Mouse (Mus musculus): ENCODE results near the gene Hdac4.
A peak's percentile ranks its signal among the peaks of the same experiment; 100 is the strongest.

The Hdac4 gene

GRCm38 (mm10) chr1:92100371-92100891, 95.1 kb downstream of the Hdac4 start:
- peak; percentile 39 to 51 for DNase-seq (ENCODE audit: low spot score in 2 of 2)

DNA sequence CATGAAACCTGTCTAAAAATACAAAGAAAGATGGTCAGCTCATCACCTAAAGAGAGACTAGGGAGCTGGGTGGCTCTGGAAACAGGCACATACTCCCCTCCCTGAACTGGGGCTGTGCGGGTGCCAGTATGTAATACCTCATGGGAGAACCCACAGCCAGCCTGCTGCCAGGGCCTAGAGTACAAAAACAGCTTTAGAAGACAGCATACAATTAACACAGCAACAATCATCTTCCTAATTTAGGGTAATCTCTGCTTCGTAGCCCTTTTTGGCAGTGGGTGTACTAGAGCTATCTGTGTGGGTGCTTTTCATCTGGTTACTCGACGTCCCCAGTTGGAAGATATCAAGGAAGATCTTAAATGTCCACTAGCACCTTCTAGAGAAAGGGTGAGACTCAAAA, 95.5 kb downstream of the Hdac4 start:
- DNase-seq (ENCODE audit: low spot score in 2 of 2) = peak; percentile 56 to 69

GRCm38 (mm10) chr1:92099502-92099901, 96.0 kb downstream of the Hdac4 start:
- no peak for DNase-seq (ENCODE audit: low spot score in 2 of 2)

- no peak for DNase-seq (ENCODE audit: low spot score in 2 of 2)
Measured at GRCm38 (mm10) chr1:92098456-92098855, 97.0 kb downstream of the Hdac4 start.

GRCm38 (mm10) chr1:92096991-92097525, 98.4 kb downstream of the Hdac4 start:
- DNase-seq (ENCODE audit: low spot score in 2 of 2) = no peak

DNA sequence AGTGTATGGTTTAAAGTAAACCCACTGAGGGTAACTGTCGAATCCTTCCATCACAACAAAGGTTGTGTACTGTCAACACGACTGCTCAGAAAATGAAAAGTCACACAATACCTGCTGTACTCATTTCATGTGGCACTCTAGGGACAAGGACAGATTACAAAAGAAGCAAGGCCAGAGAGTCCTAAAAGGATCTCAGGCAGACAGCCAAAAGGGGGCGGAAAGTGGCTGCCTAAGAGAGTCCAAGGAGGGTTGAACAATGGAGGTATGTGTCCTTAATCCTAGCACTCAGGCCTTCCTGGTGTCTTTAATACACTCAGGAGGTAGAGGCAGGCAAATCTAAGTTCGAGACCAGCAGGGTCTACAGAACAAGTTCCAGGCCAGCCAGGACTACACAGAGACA, 103.2 kb downstream of the Hdac4 start:
- DNase-seq (ENCODE audit: low spot score in 2 of 2) = no peak

GRCm38 (mm10) chr1:92087821-92088220, 107.7 kb downstream of the Hdac4 start:
- no peak for DNase-seq (ENCODE audit: low spot score in 2 of 2)

DNA sequence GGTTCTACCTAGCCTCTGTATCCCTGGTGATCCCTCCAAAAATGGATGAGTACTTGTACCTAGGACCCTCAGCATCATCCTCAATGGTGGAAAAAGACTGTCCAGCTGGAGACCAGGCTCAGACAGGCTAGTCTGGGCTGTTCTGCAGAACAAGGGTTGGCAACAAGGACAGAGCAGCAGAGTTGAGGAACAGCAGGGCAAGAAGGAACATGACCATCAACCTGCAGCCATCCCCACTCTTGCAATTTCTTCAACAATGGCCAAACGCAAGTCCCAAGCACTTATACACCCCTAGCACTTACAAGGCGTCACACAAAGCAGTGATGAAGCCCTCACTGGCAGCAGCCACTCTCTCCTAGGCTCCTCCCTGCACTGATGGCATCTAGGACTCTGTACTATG, 108.2 kb downstream of the Hdac4 start:
- DNase-seq (ENCODE audit: low spot score in 2 of 2) = no peak

DNA sequence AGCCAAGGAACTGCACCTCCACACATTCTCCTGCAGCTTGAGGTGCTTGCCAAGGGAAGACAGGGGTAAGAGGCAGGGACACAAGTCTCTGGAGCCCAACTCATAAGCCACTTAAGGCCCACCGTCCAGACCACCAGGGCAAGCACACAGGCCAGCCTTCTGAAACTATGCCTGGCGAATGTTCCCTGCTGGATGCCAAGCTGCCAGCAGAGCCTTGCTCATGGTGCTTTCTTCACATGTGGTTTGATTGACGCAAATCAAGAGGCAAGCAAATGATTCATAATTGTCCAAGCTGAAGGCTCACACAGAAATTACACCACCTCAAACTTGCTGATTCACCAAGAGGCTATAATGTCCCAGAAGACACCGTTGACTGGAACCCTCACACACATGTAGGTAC, 108.7 kb downstream of the Hdac4 start:
- no peak for DNase-seq (ENCODE audit: low spot score in 2 of 2)

DNA sequence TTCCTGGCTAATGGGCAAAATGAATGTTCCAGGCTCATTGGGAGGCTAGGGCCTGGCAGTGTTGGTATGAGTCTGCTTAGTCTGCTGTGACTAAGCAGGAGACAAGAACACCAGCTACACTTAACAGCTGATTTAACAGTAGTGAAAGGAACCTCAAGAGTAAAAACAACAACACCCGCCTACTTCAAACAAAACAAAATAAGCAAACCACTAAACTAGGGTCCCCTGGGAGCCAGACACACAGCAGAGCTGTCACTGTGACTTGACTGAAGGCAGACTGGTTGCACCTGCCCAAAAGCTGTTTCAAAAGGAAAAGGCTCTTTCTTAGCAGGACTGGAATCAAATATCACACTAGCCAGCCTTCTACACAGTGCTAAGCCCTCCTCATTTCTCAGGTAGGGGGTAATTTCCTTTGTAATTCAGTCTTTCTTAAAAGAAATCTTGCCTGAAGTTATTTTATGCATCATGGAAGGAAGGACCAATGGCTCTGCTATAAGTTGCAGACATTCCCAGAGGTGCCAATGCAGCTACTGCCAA, 109.2 kb downstream of the Hdac4 start:
- no peak for DNase-seq (ENCODE audit: low spot score in 2 of 2)

DNA sequence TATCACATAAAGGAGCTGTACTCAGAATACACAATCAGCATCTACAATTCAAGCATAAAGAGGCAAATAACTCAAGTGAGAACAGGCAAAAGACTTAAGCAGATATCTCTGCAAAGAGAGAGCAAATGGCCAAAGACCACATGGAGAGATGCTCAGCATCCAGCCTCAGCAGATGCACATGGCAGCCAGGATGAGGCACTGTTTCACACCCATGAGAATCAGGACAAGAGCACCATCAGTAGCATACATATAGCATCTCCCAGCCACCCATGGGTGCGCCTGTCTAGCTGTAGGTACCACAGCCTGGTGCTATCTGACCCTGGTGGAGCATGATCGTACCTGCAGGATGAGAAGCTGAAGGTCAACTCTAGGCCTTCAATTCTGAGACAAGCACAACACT, 110.8 kb downstream of the Hdac4 start:
- no peak for DNase-seq (ENCODE audit: low spot score in 2 of 2)

DNA sequence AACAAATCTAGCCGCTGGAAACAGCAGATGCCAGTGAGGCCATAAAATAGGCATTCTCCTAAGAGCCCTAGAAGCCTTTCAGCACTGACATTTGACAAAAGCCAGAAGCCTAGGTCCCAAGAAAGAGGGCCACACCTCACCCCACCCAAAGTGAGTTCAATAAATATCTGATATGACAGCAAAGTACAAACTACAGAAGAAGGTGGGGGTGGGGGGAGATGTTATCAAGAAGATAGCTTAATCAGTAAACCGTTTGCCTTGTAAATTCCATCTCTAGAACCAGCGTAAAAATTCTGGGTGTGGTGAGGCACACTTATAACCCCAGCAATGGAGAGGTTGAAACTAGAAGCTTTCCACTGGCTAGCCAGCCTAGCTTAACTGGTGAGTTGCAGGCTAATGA, 111.5 kb downstream of the Hdac4 start:
- no peak for DNase-seq (ENCODE audit: low spot score in 2 of 2)

GRCm38 (mm10) chr1:92082837-92083541, 112.5 kb downstream of the Hdac4 start:
- no peak for DNase-seq (ENCODE audit: low spot score in 2 of 2)

GRCm38 (mm10) chr1:92082156-92082836, 113.2 kb downstream of the Hdac4 start:
- DNase-seq (ENCODE audit: low spot score in 2 of 2) = no peak

DNA sequence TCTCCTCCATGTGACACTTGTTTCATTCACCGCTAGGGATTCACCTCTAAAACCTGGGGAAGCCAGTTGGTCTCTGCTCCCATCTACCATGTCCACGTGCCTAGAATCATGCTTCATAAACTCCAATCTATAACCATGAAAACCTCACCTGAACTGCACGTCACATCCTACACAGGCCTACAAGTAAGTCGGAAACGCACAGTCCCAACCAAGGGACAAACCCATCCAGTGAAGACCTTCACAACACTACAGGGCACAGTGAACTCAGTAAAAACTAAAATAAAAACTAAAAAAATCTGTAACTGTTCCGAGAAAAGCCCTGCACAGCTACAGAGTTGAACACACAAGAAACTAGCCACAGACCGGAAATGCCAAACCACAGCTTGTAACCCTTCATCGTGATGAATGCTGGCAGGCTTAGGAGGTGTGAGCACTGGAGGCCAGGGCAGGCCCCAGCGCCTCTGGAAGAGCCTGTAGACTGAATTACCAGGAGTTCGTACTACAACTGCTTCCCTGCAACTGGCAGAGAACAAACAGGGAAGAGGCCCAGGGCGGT, 115.4 kb downstream of the Hdac4 start:
- no peak for DNase-seq (ENCODE audit: low spot score in 2 of 2)

DNA sequence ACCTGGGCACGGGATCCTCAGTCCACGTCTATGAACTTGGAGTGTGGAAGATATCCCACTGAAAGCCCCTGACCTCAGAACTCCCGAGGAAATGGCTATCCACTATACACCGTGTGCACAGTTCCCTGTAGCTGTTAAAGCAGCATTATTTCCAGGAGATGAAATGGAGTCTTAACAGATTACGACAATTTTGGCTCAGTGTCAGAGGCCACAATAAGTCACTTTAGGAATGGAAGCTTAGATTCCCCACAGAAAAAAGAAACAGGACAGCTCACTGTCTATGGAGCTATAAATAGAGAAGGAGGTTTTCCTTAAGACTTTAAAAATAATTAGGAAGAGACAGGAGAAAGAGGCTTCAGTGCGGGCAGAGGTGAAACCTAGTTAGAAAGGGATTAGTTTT, 120.2 kb downstream of the Hdac4 start:
- DNase-seq (ENCODE audit: low spot score in 2 of 2) = no peak

- DNase-seq (ENCODE audit: low spot score in 2 of 2) = no peak
Measured at GRCm38 (mm10) chr1:92074655-92075054, 120.8 kb downstream of the Hdac4 start.

DNA sequence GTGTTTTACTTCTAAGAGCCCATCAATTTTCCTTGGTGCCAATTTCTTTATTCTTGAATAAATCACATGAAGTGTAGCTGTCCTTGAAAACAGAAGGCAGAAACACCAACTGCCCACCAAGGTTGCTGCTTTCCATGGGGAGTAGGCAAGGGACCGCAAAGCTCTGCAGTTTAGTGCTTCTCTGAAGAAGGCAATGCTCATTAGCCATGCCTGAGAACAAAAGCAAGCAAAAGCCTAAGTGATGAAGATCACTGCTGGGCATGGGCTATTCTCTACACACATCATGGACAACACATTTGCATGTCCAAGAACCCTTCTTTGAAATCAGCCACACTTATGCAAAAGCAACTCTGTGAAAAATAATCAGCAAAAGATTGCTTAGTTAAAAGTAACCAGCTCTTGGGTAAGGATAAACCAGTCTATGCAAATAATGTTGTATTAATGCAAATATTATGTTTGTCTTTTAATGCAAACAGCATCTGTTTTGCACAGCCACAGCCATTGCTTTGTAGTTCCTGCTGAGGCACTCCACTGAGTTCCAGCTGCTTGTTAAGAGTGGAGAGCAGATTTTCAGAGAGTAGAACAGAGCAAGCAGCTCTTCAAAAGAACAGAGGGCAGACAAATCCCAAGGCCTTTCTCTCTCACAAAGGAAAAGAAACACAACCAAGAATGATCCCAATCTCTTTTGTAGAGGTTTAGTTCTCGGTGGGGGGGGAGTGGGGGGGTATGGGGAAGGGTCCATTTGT, 125.4 kb downstream of the Hdac4 start:
- DNase-seq (ENCODE audit: low spot score in 2 of 2) = no peak

- no peak for DNase-seq (ENCODE audit: low spot score in 2 of 2)
Measured at GRCm38 (mm10) chr1:92069464-92069863, 126.0 kb downstream of the Hdac4 start.

GRCm38 (mm10) chr1:92064307-92064706, 131.2 kb downstream of the Hdac4 start:
- DNase-seq (ENCODE audit: low spot score in 2 of 2) = no peak

- no peak for DNase-seq (ENCODE audit: low spot score in 2 of 2)
Measured at GRCm38 (mm10) chr1:92063271-92063670, 132.2 kb downstream of the Hdac4 start.
